Mouse (Mus musculus) CH12.LX (cell line): ENCODE measurements around the gene Olfr609. TPM values are rescaled to one million over a fixed set of nuclear protein-coding genes. Genes with fewer than 3 reads are reported as not detected.

Experiments
- DNase-seq: peaks from one replicate; pipeline ENCODE4 v3.0.0-alpha.2; 2013; ENCODE audit errors: extremely low read depth
- H3K27ac ChIP-seq: 2 replicates; pipeline ENCODE4 v1.5.1; 2012; ENCODE audit warnings: low read depth, mild to moderate bottlenecking, control low read depth, moderate library complexity; ENCODE audit not compliant: insufficient read depth
- H3K27me3 ChIP-seq: replicated peaks from 2 replicates; pipeline ENCODE3; 2012; ENCODE audit warnings: inconsistent platforms
- H3K36me3 ChIP-seq, 2 experiments: replicated peaks in 1 of 2; 2 replicates each; pipeline versions ENCODE3 to v1.6.1; 2012; ENCODE audit warnings: inconsistent platforms in 1 of 2, low read length in 1 of 2, mild to moderate bottlenecking in 1 of 2, mixed read lengths in 1 of 2, moderate library complexity in 1 of 2; ENCODE audit not compliant: control insufficient read depth in 1 of 2, insufficient read depth in 1 of 2
- H3K4me1 ChIP-seq, 2 experiments: 2 replicates each; pipeline ENCODE4 v1.6.1; 2012; ENCODE audit warnings: inconsistent platforms in 1 of 2, moderate library complexity in 1 of 2; ENCODE audit not compliant: insufficient read depth in 2 of 2, control insufficient read depth in 1 of 2
- H3K4me2 ChIP-seq: 2 replicates; pipeline ENCODE4 v1.6.1; 2012; ENCODE audit warnings: low read depth, mild to moderate bottlenecking, control low read depth; ENCODE audit not compliant: poor library complexity, insufficient read depth, severe bottlenecking
- H3K4me3 ChIP-seq, 3 experiments: fragments of 150-350 bp in 1 of 3; sonication (generic) in 1 of 3; replicated peaks in 1 of 3; 2 replicates each; pipeline versions ENCODE3 to v1.5.1; 2011 to 2012; ENCODE audit warnings: low read depth in 2 of 3, low read length in 2 of 3, mild to moderate bottlenecking in 2 of 3, moderate library complexity in 2 of 3, control low read depth in 1 of 3, improper control_type of control experiment in 1 of 3, inconsistent platforms in 1 of 3, mixed read lengths in 1 of 3; ENCODE audit not compliant: poor library complexity in 1 of 3
- H3K79me2 ChIP-seq: replicated peaks from 2 replicates; pipeline ENCODE4 v1.6.1; 2012; ENCODE audit warnings: mild to moderate bottlenecking, moderate library complexity; ENCODE audit not compliant: control insufficient read depth, poor library complexity, insufficient read depth, severe bottlenecking; ENCODE audit errors: extremely low read depth
- H3K9ac ChIP-seq: 2 replicates; pipeline ENCODE4 v1.6.1; 2012; ENCODE audit warnings: low read depth, mild to moderate bottlenecking, control low read depth, moderate library complexity; ENCODE audit not compliant: insufficient read depth
- H3K9me3 ChIP-seq: replicated peaks from 2 replicates; pipeline ENCODE3; 2012; ENCODE audit warnings: low read length, inconsistent platforms, mixed read lengths
- BHLHE40 ChIP-seq: IDR thresholded peaks from 2 replicates; pipeline ENCODE4 v1.6.1; 2011; ENCODE audit warnings: mild to moderate bottlenecking, low read depth, low read length, improper control_type of control experiment
- CHD1 ChIP-seq: IDR thresholded peaks from 2 replicates; pipeline ENCODE4 v1.6.1; 2012; ENCODE audit warnings: low read depth, low read length, improper control_type of control experiment, inconsistent platforms
- CTCF ChIP-seq, 2 experiments: IDR thresholded peaks in 1 of 2; conservative IDR thresholded peaks in 1 of 2; 2 replicates each; pipeline ENCODE4 v1.5.1; 2011 to 2012; ENCODE audit warnings: low read depth in 2 of 2, low read length in 2 of 2, improper control_type of control experiment in 1 of 2, inconsistent platforms in 1 of 2, mild to moderate bottlenecking in 1 of 2, moderate library complexity in 1 of 2
- E2F4 ChIP-seq: IDR thresholded peaks from 2 replicates; pipeline ENCODE4 v1.6.1; 2011; ENCODE audit warnings: low read depth, low read length, improper control_type of control experiment; ENCODE audit not compliant: insufficient replicate concordance
- EP300 ChIP-seq: IDR thresholded peaks from 2 replicates; pipeline ENCODE4 v1.6.1; 2011; ENCODE audit warnings: low read length, improper control_type of control experiment
- ETS1 ChIP-seq: conservative IDR thresholded peaks from 2 replicates; pipeline ENCODE4 v1.6.1; 2012; ENCODE audit warnings: low read depth, mild to moderate bottlenecking, inconsistent platforms, low read length, improper control_type of control experiment, moderate library complexity
- IRF4 ChIP-seq: IDR thresholded peaks from 2 replicates; pipeline ENCODE4 v1.6.1; 2014; ENCODE audit warnings: low read depth, mild to moderate bottlenecking, inconsistent platforms, low read length, improper control_type of control experiment
- JUN ChIP-seq: IDR thresholded peaks from 2 replicates; pipeline ENCODE4 v1.6.1; 2011; ENCODE audit warnings: low read depth, mild to moderate bottlenecking, low read length, improper control_type of control experiment, moderate library complexity; ENCODE audit not compliant: insufficient read depth
- KAT2A ChIP-seq: IDR thresholded peaks from 2 replicates; pipeline ENCODE4 v1.6.1; 2012; ENCODE audit warnings: low read length, improper control_type of control experiment, inconsistent platforms; ENCODE audit not compliant: insufficient replicate concordance
- MEF2A ChIP-seq: IDR thresholded peaks from 2 replicates; pipeline ENCODE4 v1.6.1; 2014; ENCODE audit warnings: low read depth, mild to moderate bottlenecking, inconsistent platforms, low read length, improper control_type of control experiment, borderline replicate concordance
- PAX5 ChIP-seq: IDR thresholded peaks from 2 replicates; pipeline ENCODE4 v1.6.1; 2012; ENCODE audit warnings: low read length, inconsistent platforms, mixed read lengths
- POLR2AphosphoS2 ChIP-seq: IDR thresholded peaks from 2 replicates; pipeline ENCODE4 v1.6.1; 2011; ENCODE audit warnings: low read depth, low read length, improper control_type of control experiment
- RAD21 ChIP-seq: IDR thresholded peaks from 2 replicates; pipeline ENCODE4 v1.6.1; 2011; ENCODE audit warnings: low read depth, mild to moderate bottlenecking, low read length, improper control_type of control experiment, moderate library complexity
- RCOR1 ChIP-seq: conservative IDR thresholded peaks from 2 replicates; pipeline ENCODE4 v1.6.1; 2012; ENCODE audit warnings: low read depth, mild to moderate bottlenecking, inconsistent platforms, low read length, improper control_type of control experiment
- SIN3A ChIP-seq: IDR thresholded peaks from 2 replicates; pipeline ENCODE4 v1.6.1; 2012; ENCODE audit warnings: low read length, improper control_type of control experiment, inconsistent platforms
- SMC3 ChIP-seq: IDR thresholded peaks from 2 replicates; pipeline ENCODE4 v1.6.1; 2011; ENCODE audit warnings: low read depth, low read length, improper control_type of control experiment
- TCF12 ChIP-seq: IDR thresholded peaks from 2 replicates; pipeline ENCODE4 v1.6.1; 2014; ENCODE audit warnings: low read depth, mild to moderate bottlenecking, inconsistent platforms, low read length, improper control_type of control experiment
- UBTF ChIP-seq: IDR thresholded peaks from 2 replicates; pipeline ENCODE4 v1.6.1; 2012; ENCODE audit warnings: low read depth, mild to moderate bottlenecking, inconsistent platforms, low read length, improper control_type of control experiment, moderate library complexity
- ZKSCAN1 ChIP-seq: IDR thresholded peaks from 2 replicates; pipeline ENCODE4 v1.6.1; 2012; ENCODE audit warnings: low read depth, inconsistent platforms, low read length, improper control_type of control experiment, borderline replicate concordance
- ZMIZ1 ChIP-seq: IDR thresholded peaks from 2 replicates; pipeline ENCODE4 v1.6.1; 2012; ENCODE audit warnings: low read depth, mild to moderate bottlenecking, inconsistent platforms, low read length, improper control_type of control experiment
- dilution Hi-C: fragments of 300-500 bp; cut with MboI; formaldehyde crosslinking; loops from 2 replicates; pipeline ENCODE4 v1.14.3; 2020; ENCODE audit warnings: low sequenced_read_pairs; ENCODE audit not compliant: extremely low pct_unique_long_range_greater_than_20kb, extremely low pct_ligation_motif_present
- in situ Hi-C: fragments of 300-500 bp; cut with MboI; formaldehyde crosslinking; loops from 3 replicates; pipeline ENCODE4 v1.14.3; 2019; ENCODE audit warnings: low sequenced_read_pairs, low pct_ligation_motif_present, low pct_unique_long_range_greater_than_20kb, mixed read lengths
- polyA plus RNA-seq: library from polyadenylated mRNA; unstranded; fragments of >175 nt; gene quantifications from 2 replicates; pipeline ENCODE4 v1.2.1, GENCODE M21; 2012; ENCODE audit warnings: low read depth; ENCODE audit not compliant: insufficient read length
- total RNA-seq, 2 experiments: library from RNA; depleted of rRNA; stranded (reverse); fragments of 300-350 nt in 1 of 2; fragments of >200 nt in 1 of 2; gene quantifications; 2 replicates each; pipeline ENCODE4 v1.2.3; 2012 to 2014

The Olfr609 gene
- total and polyA plus RNA-seq, 3 experiments: not detected

GRCm38 (mm10) chr7:103469577-103469976 lies 28.3 kb downstream of the Olfr609 start, which contains the start of gene Olfr608:
Gene Olfr608 (plus strand): TSS chr7:103469877.
- DNase-seq: no peak
- no peaks in the 10 kb centered on the region for H3K9me3 ChIP-seq
- H3K4me1 ChIP-seq: no peaks in the 10 kb centered on the region
- TF ChIP-seq TCF12 (no peak), KAT2A (no peak), UBTF (no peak), POLR2AphosphoS2 (no peak), IRF4 (no peak), E2F4 (no peak)
- TF ChIP-seq, all 38 proteins: peak for 0
- H3K4me2 ChIP-seq: no peak within 1 kb of the TSS
- in situ Hi-C loops (no loop called here), dilution Hi-C loops (no loop called here)
- H3K27me3 ChIP-seq: no peaks in the 10 kb centered on the region
- no peaks in the 10 kb centered on the region for H3K36me3 ChIP-seq
- H3K9ac ChIP-seq: no peak within 1 kb of the TSS
- no peak within 1 kb of the TSS for H3K27ac ChIP-seq
- H3K79me2 ChIP-seq: no peaks in the 10 kb centered on the region
- H3K4me3 ChIP-seq: no peak within 1 kb of the TSS

- dilution Hi-C loops: no loop called here
Observed at GRCm38 (mm10) chr7:103460590-103460989, 37.3 kb downstream of the Olfr609 start.

GRCm38 (mm10) chr7:103448746-103449145 lies 49.1 kb downstream of the Olfr609 start, which contains the start of gene Olfr606:
Gene Olfr606 (plus strand): TSS chr7:103449046.
- Histone ChIP-seq H3K4me1 (no peaks in the 10 kb centered on the region), H3K9ac (no peak within 1 kb of the TSS), H3K27ac (no peak within 1 kb of the TSS), H3K79me2 (no peaks in the 10 kb centered on the region), H3K36me3 (no peaks in the 10 kb centered on the region)
- dilution Hi-C loops (no loop called here), in situ Hi-C loops (no loop called here)
- no peak for TF ChIP-seq JUN
- no peak for TF ChIP-seq RCOR1
- TF ChIP-seq ZMIZ1: no peak
- no peak for TF ChIP-seq ETS1
- TF ChIP-seq POLR2AphosphoS2: no peak
- no peak for TF ChIP-seq PAX5
- TF ChIP-seq ZKSCAN1: no peak
- TF ChIP-seq RAD21: no peak
- TF ChIP-seq MEF2A: no peak
- TF ChIP-seq, all 38 proteins: peak for 0
- Histone ChIP-seq H3K9me3 (no peaks in the 10 kb centered on the region), H3K27me3 (no peaks in the 10 kb centered on the region), H3K4me2 (no peak within 1 kb of the TSS), H3K4me3 (no peak within 1 kb of the TSS)
- DNase-seq: no peak

More at GRCm38 (mm10) chr7:103460590-103460989, 37.3 kb downstream of the Olfr609 start:
- H3K27me3 ChIP-seq: no peaks in the 10 kb centered on the region
- no peak overlapping the region for H3K27ac ChIP-seq
- no peak overlapping the region for H3K4me3 ChIP-seq
- no peaks in the 10 kb centered on the region for H3K4me1 ChIP-seq
- no peaks in the 10 kb centered on the region for H3K36me3 ChIP-seq
- in situ Hi-C loops: no loop called here
- H3K9me3 ChIP-seq: no peaks in the 10 kb centered on the region
- no peak overlapping the region for H3K4me2 ChIP-seq
- TF ChIP-seq CHD1 (no peak), POLR2AphosphoS2 (no peak), EP300 (no peak), SMC3 (no peak), ETS1 (no peak), BHLHE40 (no peak), SIN3A (no peak), CTCF (conservative IDR thresholded peaks at IDR 0.05 in 1 of 2, IDR thresholded peaks at IDR 0.05 in 1 of 2; ENCODE audit: low read depth in 2 of 2, low read length in 2 of 2) (no peak), E2F4 (no peak), MEF2A (no peak), IRF4 (no peak)
- no peak for DNase-seq
- no peaks in the 10 kb centered on the region for H3K79me2 ChIP-seq
- no peak overlapping the region for H3K9ac ChIP-seq
